Mouse (Mus musculus): ENCODE data around the gene Gm38655. TPM values are rescaled to one million over a fixed set of nuclear protein-coding genes. Genes with fewer than 3 reads are reported as not detected.

Gm38655 gene
- polyA plus RNA-seq, 1 experiment from 2014 or later, result not detected

- no peak for ATAC-seq (replicated peaks; ENCODE audit: low FRiP score, low read depth)
- Histone ChIP-seq H3K9me3 (replicated peaks; ENCODE audit: low read length) (no peaks in the 10 kb centered on the region), H3K4me1 (replicated peaks; ENCODE audit: insufficient read depth, low read length) (no peaks in the 10 kb centered on the region), H3K27me3 (ENCODE audit: insufficient read depth, low read length) (no peaks in the 10 kb centered on the region), H3K4me2 (ENCODE audit: low read length) (no peak overlapping the region), H3K9ac (ENCODE audit: low read depth, low read length) (no peak overlapping the region), H3K36me3 (ENCODE audit: insufficient read depth, low read length) (peaks cover 45% of the 10 kb centered on the region), H3K4me3 (replicated peaks; ENCODE audit: low read depth, low read length) (no peak overlapping the region), H3K27ac (no peak overlapping the region)
- WGBS, result 85% methylated on average over 4 of the region's 4 CpGs
- no peak for TF ChIP-seq CTCF (IDR thresholded peaks at IDR 0.05; ENCODE audit: low read depth)
- no peak for DNase-seq (ENCODE audit: low spot score)
These were observed 27.1 kb upstream of the Gm38655 start for GRCm38 (mm10) chr17:25202401-25202800.

- WGBS, result 4% methylated on average over 16 of the region's 16 CpGs
- ATAC-seq (replicated peaks; ENCODE audit: low FRiP score, low read depth), result no peak
- no peak for TF ChIP-seq CTCF (IDR thresholded peaks at IDR 0.05; ENCODE audit: low read depth)
These were observed 13.8 kb upstream of the Gm38655 start for GRCm38 (mm10) chr17:25189091-25189490.

GRCm38 (mm10) chr17:25188150-25189031 lies 13.1 kb upstream of the Gm38655 start, which contains the start of gene Unkl:
TSS of gene Unkl (plus strand) at chr17:25188397.
- Histone ChIP-seq H3K4me2 (ENCODE audit: low read length) (peak within 1 kb of the TSS; percentile 71), H3K4me3 (replicated peaks; ENCODE audit: low read depth, low read length) (peak within 1 kb of the TSS; percentile 68), H3K9ac (ENCODE audit: low read depth, low read length) (peak within 1 kb of the TSS; percentile 90), H3K4me1 (replicated peaks; ENCODE audit: insufficient read depth, low read length) (peaks cover 9% of the 10 kb centered on the region), H3K27me3 (ENCODE audit: insufficient read depth, low read length) (no peaks in the 10 kb centered on the region), H3K9me3 (replicated peaks; ENCODE audit: low read length) (no peaks in the 10 kb centered on the region), H3K27ac (peak within 1 kb of the TSS; percentile 85), H3K36me3 (ENCODE audit: insufficient read depth, low read length) (0 out of 2 replicates have a peak, but pooled peaks cover 7% of the 10 kb centered on the region)
- WGBS, result under 1% methylated on average over 87 of the region's 104 CpGs
- no peak for TF ChIP-seq CTCF (IDR thresholded peaks at IDR 0.05; ENCODE audit: low read depth)
- DNase-seq (ENCODE audit: low spot score), result peak; percentile 76
- ATAC-seq (replicated peaks; ENCODE audit: low FRiP score, low read depth), result peak; percentile 58

More at GRCm38 (mm10) chr17:25189091-25189490, 13.8 kb upstream of the Gm38655 start:
- Histone ChIP-seq H3K27me3 (ENCODE audit: insufficient read depth, low read length) (no peaks in the 10 kb centered on the region), H3K4me3 (replicated peaks; ENCODE audit: low read depth, low read length) (peak overlapping the region; percentile 68), H3K4me1 (replicated peaks; ENCODE audit: insufficient read depth, low read length) (peaks cover 9% of the 10 kb centered on the region), H3K9me3 (replicated peaks; ENCODE audit: low read length) (no peaks in the 10 kb centered on the region), H3K4me2 (ENCODE audit: low read length) (peak overlapping the region; percentile 71), H3K36me3 (ENCODE audit: insufficient read depth, low read length) (0 out of 2 replicates have a peak, but pooled peaks cover 7% of the 10 kb centered on the region), H3K27ac (no peak overlapping the region), H3K9ac (ENCODE audit: low read depth, low read length) (peak overlapping the region; percentile 90)
- no peak for DNase-seq (ENCODE audit: low spot score)

- DNase-seq (ENCODE audit: low spot score) (no peak), ATAC-seq (replicated peaks; ENCODE audit: low FRiP score, low read depth) (no peak)
- Histone ChIP-seq H3K27ac (peak overlapping the region; percentile 85), H3K27me3 (ENCODE audit: insufficient read depth, low read length) (no peaks in the 10 kb centered on the region), H3K4me3 (replicated peaks; ENCODE audit: low read depth, low read length) (peak overlapping the region; percentile 68), H3K9me3 (replicated peaks; ENCODE audit: low read length) (no peaks in the 10 kb centered on the region), H3K4me2 (ENCODE audit: low read length) (peak overlapping the region; percentile 71), H3K4me1 (replicated peaks; ENCODE audit: insufficient read depth, low read length) (peaks cover 9% of the 10 kb centered on the region), H3K9ac (ENCODE audit: low read depth, low read length) (peak overlapping the region; percentile 90), H3K36me3 (ENCODE audit: insufficient read depth, low read length) (0 out of 2 replicates have a peak, but pooled peaks cover 7% of the 10 kb centered on the region)
- 3% methylated on average over 11 of the region's 11 CpGs for WGBS
- TF ChIP-seq CTCF (IDR thresholded peaks at IDR 0.05; ENCODE audit: low read depth), result no peak
These were observed 12.5 kb upstream of the Gm38655 start for GRCm38 (mm10) chr17:25187784-25188149.

GRCm38 (mm10) chr17:25184961-25185360 lies 9.7 kb upstream of the Gm38655 start:
- peak overlapping the region; percentile 81 for H3K9ac ChIP-seq (ENCODE audit: low read depth, low read length)
- H3K4me3 ChIP-seq (replicated peaks; ENCODE audit: low read depth, low read length), result peak overlapping the region; percentile 84
- peak overlapping the region; percentile 99 for H3K4me2 ChIP-seq (ENCODE audit: low read length)
- WGBS, result 7% methylated on average over 17 of the region's 17 CpGs
- ATAC-seq (replicated peaks; ENCODE audit: low FRiP score, low read depth) (no peak), DNase-seq (ENCODE audit: low spot score) (peak; percentile 3)
- H3K27ac ChIP-seq, result peak overlapping the region; percentile 91
- peaks cover 8% of the 10 kb centered on the region for H3K4me1 ChIP-seq (replicated peaks; ENCODE audit: insufficient read depth, low read length)
- H3K36me3 ChIP-seq (ENCODE audit: insufficient read depth, low read length), result no peaks in the 10 kb centered on the region
- no peaks in the 10 kb centered on the region for H3K27me3 ChIP-seq (ENCODE audit: insufficient read depth, low read length)
- no peak for TF ChIP-seq CTCF (IDR thresholded peaks at IDR 0.05; ENCODE audit: low read depth)
- no peaks in the 10 kb centered on the region for H3K9me3 ChIP-seq (replicated peaks; ENCODE audit: low read length)

- peak within 1 kb of the TSS; percentile 81 for H3K9ac ChIP-seq (ENCODE audit: low read depth, low read length)
- peak within 1 kb of the TSS; percentile 84 for H3K4me3 ChIP-seq (replicated peaks; ENCODE audit: low read depth, low read length)
- H3K27me3 ChIP-seq (ENCODE audit: insufficient read depth, low read length), result no peaks in the 10 kb centered on the region
- H3K4me1 ChIP-seq (replicated peaks; ENCODE audit: insufficient read depth, low read length), result peaks cover under 1% of the 10 kb centered on the region; the same call in 1 of the 2 replicates
- peak within 1 kb of the TSS; percentile 99 for H3K4me2 ChIP-seq (ENCODE audit: low read length)
- DNase-seq (ENCODE audit: low spot score) (peak; percentile 98), ATAC-seq (replicated peaks; ENCODE audit: low FRiP score, low read depth) (peak; percentile 79)
- TF ChIP-seq CTCF (IDR thresholded peaks at IDR 0.05; ENCODE audit: low read depth), result no peak
- under 1% methylated on average over 50 of the region's 50 CpGs for WGBS
- H3K9me3 ChIP-seq (replicated peaks; ENCODE audit: low read length), result no peaks in the 10 kb centered on the region
- H3K27ac ChIP-seq, result peak within 1 kb of the TSS; percentile 91
- H3K36me3 ChIP-seq (ENCODE audit: insufficient read depth, low read length), result no peaks in the 10 kb centered on the region
These were observed 8.9 kb upstream of the Gm38655 start, which contains the start of gene BC003965 for GRCm38 (mm10) chr17:25184129-25184691. TSS of gene BC003965 (plus strand) at chr17:25184554.
